Mouse (Mus musculus) layer of hippocampus, adult 11-12 months (tissue): Measurements from ENCODE around the gene Scyl2.

Experiments used
- DNase-seq: peaks from one replicate; pipeline ENCODE4 v3.0.0; 2022; ENCODE audit warnings: low spot score

The Scyl2 gene

DNA sequence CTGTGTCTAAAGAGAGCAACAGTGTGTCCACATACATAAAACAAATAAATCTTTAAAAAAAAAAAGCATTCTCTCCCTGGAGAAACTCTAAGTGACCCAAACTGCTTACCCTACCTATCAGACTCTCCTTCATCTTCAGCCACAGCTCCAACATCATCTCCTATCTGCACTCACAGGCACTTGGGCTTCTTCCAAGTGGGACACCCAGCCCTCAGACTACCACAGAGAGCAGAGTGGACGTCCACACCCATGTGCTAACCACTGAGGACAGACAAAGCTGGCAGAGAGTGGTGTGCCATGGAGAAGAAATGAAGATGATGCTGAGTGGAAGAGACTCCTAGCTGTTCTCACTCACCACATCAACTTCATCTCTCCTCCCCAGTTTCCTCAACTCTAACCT, 90.6 kb downstream of the Scyl2 start:
- DNase-seq = no peak

DNA sequence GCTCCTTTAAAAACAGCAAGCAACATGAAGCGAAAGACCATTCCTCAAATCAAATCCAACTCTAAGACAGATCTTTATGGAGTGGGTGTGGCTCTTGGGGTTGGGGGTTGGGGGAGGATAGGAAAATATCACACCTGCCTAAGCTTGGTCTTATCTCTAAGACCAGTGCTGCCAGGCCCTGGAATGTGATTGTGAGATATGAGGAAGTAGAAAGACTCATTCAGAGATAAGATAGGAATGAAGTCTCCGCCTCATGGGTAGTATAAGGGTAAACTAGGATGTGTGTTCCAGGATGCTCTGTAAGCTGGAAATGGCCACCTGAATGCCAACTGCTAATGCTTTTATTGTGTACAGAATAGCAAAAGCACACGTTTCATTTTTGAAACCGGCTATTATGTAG, 91.8 kb downstream of the Scyl2 start:
- DNase-seq = no peak

DNA sequence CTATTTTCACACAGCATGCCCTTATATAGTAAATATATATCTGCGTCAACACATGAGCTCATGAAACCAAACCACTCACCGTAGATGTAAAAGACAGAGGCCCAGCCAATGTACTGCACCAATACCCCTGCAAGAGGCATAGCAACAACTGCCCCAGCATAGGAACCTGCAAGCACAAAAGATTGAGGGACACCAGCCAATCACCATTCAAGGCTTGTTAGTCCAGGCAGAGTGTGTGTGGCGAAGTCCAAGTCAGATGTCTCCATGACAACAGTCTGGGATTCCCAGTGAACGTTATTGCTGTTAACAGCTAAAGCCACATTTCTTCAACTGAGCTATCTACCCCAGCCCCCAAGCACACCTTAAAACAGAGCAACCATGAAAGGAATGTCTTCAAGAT, 93.3 kb downstream of the Scyl2 start:
- no peak for DNase-seq

DNA sequence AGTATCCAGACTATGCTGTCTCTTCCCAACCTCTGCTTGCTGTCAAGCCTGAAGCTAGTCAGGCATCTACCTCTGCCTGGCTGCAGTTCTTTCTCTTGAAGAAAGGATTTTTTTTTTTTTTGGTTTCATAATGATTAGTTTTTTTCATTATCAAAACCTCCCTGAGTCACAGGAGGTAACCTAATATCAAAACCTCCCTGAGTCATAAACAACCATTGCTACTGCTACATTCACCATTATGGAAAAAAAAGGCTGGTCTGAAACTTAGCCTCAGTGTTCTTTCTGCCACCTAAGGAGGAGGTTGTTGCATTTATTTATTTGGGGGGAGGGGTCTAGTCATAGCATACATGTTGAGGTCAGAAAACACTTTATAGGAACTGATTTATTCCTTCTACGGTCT, 96.2 kb downstream of the Scyl2 start:
- no peak for DNase-seq
